Mouse (Mus musculus): Measurements from ENCODE around the gene Acvr1. TPM values are rescaled to one million over a fixed set of nuclear protein-coding genes. Genes with fewer than 3 reads are reported as not detected.
A peak's percentile ranks its signal among the peaks of the same experiment; 100 is the strongest.

The Acvr1 gene
- polyA plus RNA-seq, 1 experiment = 35.6 TPM

GRCm38 (mm10) chr2:58596774-58597342 lies 29.9 kb upstream of the Acvr1 start:
- no peak overlapping the region for H3ac ChIP-seq (ENCODE audit: control insufficient read depth, insufficient read length)
- peak overlapping the region; percentile 10 for H3K4me2 ChIP-seq (ENCODE audit: low read depth)
- H3K79me2 ChIP-seq (ENCODE audit: control insufficient read depth, insufficient read depth) = no peaks in the 10 kb centered on the region
- no peaks in the 10 kb centered on the region for H3K36me3 ChIP-seq (ENCODE audit: control insufficient read depth, insufficient read depth)
- TF ChIP-seq MYOG (IDR thresholded peaks at IDR 0.05; ENCODE audit: control insufficient read depth in 1 of 3, insufficient read depth in 1 of 3, insufficient read length in 2 of 3, low read depth in 2 of 3) (no peak), MYOD1 (IDR thresholded peaks at IDR 0.05; ENCODE audit: control insufficient read depth in 1 of 3, insufficient read length in 2 of 3, low read depth in 2 of 3) (no peak), USF1 (IDR thresholded peaks at IDR 0.05; ENCODE audit: low read depth) (no peak), TCF3 (IDR thresholded peaks at IDR 0.05; ENCODE audit: insufficient read length, low read depth) (no peak)
- no peak overlapping the region for H3K4me3 ChIP-seq
- H3K27me3 ChIP-seq (ENCODE audit: control insufficient read depth, insufficient read depth, insufficient read length) = no peaks in the 10 kb centered on the region

DNA sequence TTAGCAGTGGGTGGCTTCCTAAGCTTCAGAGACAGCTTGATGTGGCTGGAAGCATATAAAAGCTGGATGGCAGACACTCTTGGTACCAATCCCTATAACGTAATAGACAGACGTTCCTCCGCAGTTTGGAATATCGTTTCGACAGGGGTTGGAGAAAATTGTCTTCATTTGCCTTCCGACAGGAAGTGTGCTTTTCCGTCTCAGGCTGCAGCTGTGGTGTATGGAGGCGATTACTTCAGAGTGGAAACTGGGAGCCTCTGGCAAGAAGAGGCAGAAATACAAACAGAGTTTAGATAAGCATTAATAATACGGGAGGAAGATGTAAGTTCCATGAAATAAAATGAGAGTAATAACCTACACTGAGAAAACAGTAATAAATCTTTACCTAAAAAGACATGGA lies 28.4 kb upstream of the Acvr1 start:
- H3K4me2 ChIP-seq (ENCODE audit: low read depth) = no peak overlapping the region
- H3K27me3 ChIP-seq (ENCODE audit: control insufficient read depth, insufficient read depth, insufficient read length) = no peaks in the 10 kb centered on the region
- no peak overlapping the region for H3K4me3 ChIP-seq
- TF ChIP-seq POLR2A (IDR thresholded peaks at IDR 0.05; ENCODE audit: insufficient read length, low read depth) (no peak), TCF12 (IDR thresholded peaks at IDR 0.05; ENCODE audit: insufficient read depth, poor library complexity, severe bottlenecking) (no peak)
- H3ac ChIP-seq (ENCODE audit: control insufficient read depth, insufficient read length) = no peak overlapping the region
- H3K36me3 ChIP-seq (ENCODE audit: control insufficient read depth, insufficient read depth) = no peaks in the 10 kb centered on the region
- H3K79me2 ChIP-seq (ENCODE audit: control insufficient read depth, insufficient read depth) = no peaks in the 10 kb centered on the region

- no peak overlapping the region for H3ac ChIP-seq (ENCODE audit: control insufficient read depth, insufficient read length)
- no peak for TF ChIP-seq CEBPB (IDR thresholded peaks at IDR 0.05; ENCODE audit: insufficient read depth, poor library complexity, severe bottlenecking)
- TF ChIP-seq TCF3 (IDR thresholded peaks at IDR 0.05; ENCODE audit: insufficient read length, low read depth) = no peak
- no peak for TF ChIP-seq SRF (IDR thresholded peaks at IDR 0.05; ENCODE audit: control insufficient read depth, insufficient read length, low read depth)
- no peak for TF ChIP-seq POLR2AphosphoS2 (IDR thresholded peaks at IDR 0.05; ENCODE audit: insufficient read length, low read depth)
- TF ChIP-seq REST (IDR thresholded peaks at IDR 0.05; ENCODE audit: insufficient read depth, insufficient read length) = no peak
- no peak for TF ChIP-seq MYOG (IDR thresholded peaks at IDR 0.05; ENCODE audit: control insufficient read depth in 1 of 3, insufficient read depth in 1 of 3, insufficient read length in 2 of 3, low read depth in 2 of 3)
- no peak for TF ChIP-seq USF1 (IDR thresholded peaks at IDR 0.05; ENCODE audit: low read depth)
- no peak for TF ChIP-seq MYOD1 (IDR thresholded peaks at IDR 0.05; ENCODE audit: control insufficient read depth in 1 of 3, insufficient read length in 2 of 3, low read depth in 2 of 3)
- no peak for TF ChIP-seq TCF12 (IDR thresholded peaks at IDR 0.05; ENCODE audit: insufficient read depth, poor library complexity, severe bottlenecking)
- no peak for TF ChIP-seq E2F4 (IDR thresholded peaks at IDR 0.05; ENCODE audit: insufficient read depth)
- TF ChIP-seq MAX (IDR thresholded peaks at IDR 0.05; ENCODE audit: low read depth) = no peak
- TF ChIP-seq POLR2A (IDR thresholded peaks at IDR 0.05; ENCODE audit: insufficient read length, low read depth) = no peak
- H3K36me3 ChIP-seq (ENCODE audit: control insufficient read depth, insufficient read depth) = no peaks in the 10 kb centered on the region
- no peaks in the 10 kb centered on the region for H3K79me2 ChIP-seq (ENCODE audit: control insufficient read depth, insufficient read depth)
- H3K4me3 ChIP-seq = no peak overlapping the region
- peak overlapping the region; percentile 76 for H3K4me2 ChIP-seq (ENCODE audit: low read depth)
- no peaks in the 10 kb centered on the region for H3K27me3 ChIP-seq (ENCODE audit: control insufficient read depth, insufficient read depth, insufficient read length)
Observed at GRCm38 (mm10) chr2:58590055-58590454, 23.1 kb upstream of the Acvr1 start.

DNA sequence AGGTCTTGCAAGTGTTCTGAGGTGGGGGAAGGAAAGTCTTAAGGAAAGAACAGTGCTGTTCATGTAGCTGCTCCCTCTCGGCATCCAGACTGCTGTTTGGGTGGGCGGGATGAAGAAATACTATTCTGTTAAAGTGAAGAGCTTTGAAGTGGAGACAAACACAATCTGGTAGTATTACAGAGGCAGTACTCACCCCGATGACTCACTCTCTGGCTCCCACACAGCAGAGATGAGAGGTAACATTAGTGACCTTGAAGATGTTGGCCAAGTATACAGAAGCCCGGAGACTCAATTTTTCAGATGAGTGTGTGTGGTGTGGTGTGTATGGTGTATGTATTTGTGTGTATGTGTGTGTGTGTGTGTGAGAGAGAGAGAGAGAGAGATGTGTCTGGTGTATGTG lies 22.7 kb upstream of the Acvr1 start:
- Histone ChIP-seq H3K79me2 (ENCODE audit: control insufficient read depth, insufficient read depth) (no peaks in the 10 kb centered on the region), H3K27me3 (ENCODE audit: control insufficient read depth, insufficient read depth, insufficient read length) (no peaks in the 10 kb centered on the region), H3ac (ENCODE audit: control insufficient read depth, insufficient read length) (no peak overlapping the region), H3K36me3 (ENCODE audit: control insufficient read depth, insufficient read depth) (no peaks in the 10 kb centered on the region), H3K4me3 (no peak overlapping the region), H3K4me2 (ENCODE audit: low read depth) (peak overlapping the region; percentile 76)
- TF ChIP-seq MYOG (IDR thresholded peaks at IDR 0.05; ENCODE audit: control insufficient read depth in 1 of 3, insufficient read depth in 1 of 3, insufficient read length in 2 of 3, low read depth in 2 of 3) (no peak), CEBPB (IDR thresholded peaks at IDR 0.05; ENCODE audit: insufficient read depth, poor library complexity, severe bottlenecking) (peak; percentile 47; the same call in 1 of the 2 replicates), MAX (IDR thresholded peaks at IDR 0.05; ENCODE audit: low read depth) (no peak), POLR2AphosphoS2 (IDR thresholded peaks at IDR 0.05; ENCODE audit: insufficient read length, low read depth) (no peak), REST (IDR thresholded peaks at IDR 0.05; ENCODE audit: insufficient read depth, insufficient read length) (no peak), MYOD1 (IDR thresholded peaks at IDR 0.05; ENCODE audit: control insufficient read depth in 1 of 3, insufficient read length in 2 of 3, low read depth in 2 of 3) (no peak), USF1 (IDR thresholded peaks at IDR 0.05; ENCODE audit: low read depth) (no peak), E2F4 (IDR thresholded peaks at IDR 0.05; ENCODE audit: insufficient read depth) (no peak)

DNA sequence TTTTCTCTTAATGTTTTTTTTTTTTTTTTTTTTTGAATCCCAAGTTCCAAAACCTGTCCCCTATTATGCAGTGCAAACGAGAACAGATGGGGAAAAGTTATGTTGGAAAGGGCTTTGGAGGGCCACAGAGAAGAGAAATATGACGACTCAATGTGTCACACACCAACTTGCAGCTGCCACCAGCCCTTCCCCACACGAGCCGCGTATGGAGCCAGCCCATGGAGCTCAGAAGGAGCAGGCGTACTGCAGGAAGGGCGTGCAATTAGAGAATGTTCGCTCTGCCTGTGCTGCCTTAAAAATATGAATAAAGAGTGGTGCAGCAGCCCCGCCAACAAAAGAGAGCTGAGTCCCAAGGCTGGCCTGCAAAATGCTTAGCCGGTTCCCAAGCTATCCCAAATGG lies 19.4 kb upstream of the Acvr1 start:
- TF ChIP-seq SRF (IDR thresholded peaks at IDR 0.05; ENCODE audit: control insufficient read depth, insufficient read length, low read depth) (no peak), MYOD1 (IDR thresholded peaks at IDR 0.05; ENCODE audit: control insufficient read depth in 1 of 3, insufficient read length in 2 of 3, low read depth in 2 of 3) (peak; percentile 47 to 94 (median 91)), MYOG (IDR thresholded peaks at IDR 0.05; ENCODE audit: control insufficient read depth in 1 of 3, insufficient read depth in 1 of 3, insufficient read length in 2 of 3, low read depth in 2 of 3) (peak in 2 of 3 experiments; percentile 77 to 92), E2F4 (IDR thresholded peaks at IDR 0.05; ENCODE audit: insufficient read depth) (no peak), TCF3 (IDR thresholded peaks at IDR 0.05; ENCODE audit: insufficient read length, low read depth) (peak; percentile 25), POLR2A (IDR thresholded peaks at IDR 0.05; ENCODE audit: insufficient read length, low read depth) (no peak), POLR2AphosphoS2 (IDR thresholded peaks at IDR 0.05; ENCODE audit: insufficient read length, low read depth) (no peak), MAX (IDR thresholded peaks at IDR 0.05; ENCODE audit: low read depth) (no peak), USF1 (IDR thresholded peaks at IDR 0.05; ENCODE audit: low read depth) (no peak), REST (IDR thresholded peaks at IDR 0.05; ENCODE audit: insufficient read depth, insufficient read length) (no peak), CEBPB (IDR thresholded peaks at IDR 0.05; ENCODE audit: insufficient read depth, poor library complexity, severe bottlenecking) (no peak), TCF12 (IDR thresholded peaks at IDR 0.05; ENCODE audit: insufficient read depth, poor library complexity, severe bottlenecking) (no peak)
- Histone ChIP-seq H3K79me2 (ENCODE audit: control insufficient read depth, insufficient read depth) (no peaks in the 10 kb centered on the region), H3ac (ENCODE audit: control insufficient read depth, insufficient read length) (no peak overlapping the region), H3K36me3 (ENCODE audit: control insufficient read depth, insufficient read depth) (no peaks in the 10 kb centered on the region), H3K4me2 (ENCODE audit: low read depth) (peak overlapping the region; percentile 54), H3K4me3 (no peak overlapping the region), H3K27me3 (ENCODE audit: control insufficient read depth, insufficient read depth, insufficient read length) (no peaks in the 10 kb centered on the region)
